In the genomic region with DNA sequence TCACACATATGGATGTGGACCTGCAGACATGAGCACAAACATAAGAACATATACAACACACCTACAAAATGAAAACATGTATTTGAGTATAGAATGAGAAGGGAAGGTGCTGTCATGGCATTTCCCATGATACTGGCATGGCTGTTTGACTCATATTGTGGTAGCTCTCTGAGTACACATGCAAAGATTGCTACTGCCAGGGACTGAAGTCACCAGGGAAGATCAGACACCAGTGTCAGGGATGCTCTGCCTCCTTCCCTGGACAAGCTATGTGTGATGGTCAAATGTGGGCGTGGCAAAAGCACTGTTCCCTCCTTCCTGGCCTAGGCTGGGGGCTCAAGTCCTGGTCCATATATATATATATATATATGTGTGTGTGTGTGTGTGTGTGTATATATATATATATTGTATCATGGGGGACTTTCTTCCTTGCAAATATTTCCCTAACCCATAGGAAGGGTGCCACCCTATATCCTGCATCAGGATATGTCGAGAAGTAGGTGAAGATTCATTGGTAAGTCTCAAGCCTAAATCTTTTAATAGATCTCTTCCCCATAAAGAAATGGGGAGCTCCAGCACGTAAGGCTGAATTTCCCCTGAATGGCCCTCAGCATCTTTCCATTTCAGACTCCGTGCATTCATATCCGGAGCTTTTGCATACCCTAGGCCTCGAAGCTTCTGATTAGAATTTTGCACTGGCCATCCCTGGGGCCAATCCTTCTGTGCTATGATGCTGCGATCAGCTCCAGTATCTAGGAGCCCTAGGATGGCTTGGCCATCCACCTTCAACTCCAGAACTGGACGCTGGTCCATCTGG, we compare ENCODE assay signal across 12 mouse cellular contexts. TPM values are rescaled to one million over a fixed set of nuclear protein-coding genes. Genes with fewer than 3 reads are reported as not detected.
DNase-seq lines count a peak whose midpoint lies in the region; ATAC-seq and TF ChIP-seq lines count a peak whose summit lies in the region.
"Not testable (repeated sequence)": the region's sequence is repeated elsewhere in the genome, so short reads cannot be mapped to it uniquely, and the experiment has no call there.
"Had no signal": no experiment of that assay in that cellular context is flagged by ENCODE, and none has a peak within 500 bp of the region (broad histone marks: within the 10 kb centered on the region; RNA-seq: fewer than 3 reads in every experiment).

No protein-coding gene starts in this region.

- 84% methylated on average over 8 of the region's 8 CpGs for WGBS in embryonic facial prominence, embryonic 11.5 days
- WGBS in hindbrain, embryonic 13.5 days = 88% methylated on average over 8 of the region's 8 CpGs
- WGBS in limb, embryonic 11.5 days = 89% methylated on average over 8 of the region's 8 CpGs
- WGBS in liver, embryonic 14.5 days (ENCODE audit: insufficient replicate concordance) = 65% methylated on average over 8 of the region's 8 CpGs
- WGBS in midbrain, embryonic 12.5 days = 87% methylated on average over 8 of the region's 8 CpGs
- 83% methylated on average over 8 of the region's 8 CpGs for WGBS in stomach, embryonic 16.5 days

- H3K4me3 ChIP-seq in embryonic facial prominence, embryonic 11.5 days (ENCODE audit: low read depth, low read length); hindbrain, embryonic 13.5 days; limb, embryonic 11.5 days (ENCODE audit: low read depth, low read length); liver, embryonic 14.5 days (ENCODE audit: insufficient read depth in 1 of 2, low read depth in 2 of 2, low read length in 2 of 2); midbrain, embryonic 12.5 days; stomach, embryonic 16.5 days (replicated peaks; ENCODE audit: low read length): not testable (repeated sequence)

- TF ChIP-seq EP300 in liver, embryonic 14.5 days (IDR thresholded peaks at IDR 0.05; ENCODE audit: low read depth) = not testable (repeated sequence)

- not testable (repeated sequence) for H3K4me2 ChIP-seq in embryonic facial prominence, embryonic 11.5 days (ENCODE audit: low read depth, low read length); hindbrain, embryonic 13.5 days; limb, embryonic 11.5 days (ENCODE audit: low read depth, severe bottlenecking); liver, embryonic 14.5 days (ENCODE audit: low read depth); midbrain, embryonic 12.5 days (replicated peaks); stomach, embryonic 16.5 days (ENCODE audit: low read depth, low read length)

- H3K27me3 ChIP-seq in embryonic facial prominence, embryonic 11.5 days (ENCODE audit: control insufficient read depth, insufficient read depth, low read length); hindbrain, embryonic 13.5 days; limb, embryonic 11.5 days (ENCODE audit: control insufficient read depth, insufficient read depth, low read length); liver, embryonic 14.5 days (ENCODE audit: control insufficient read depth, insufficient read depth, low read length); midbrain, embryonic 12.5 days; stomach, embryonic 16.5 days (ENCODE audit: control insufficient read depth, insufficient read depth, low read length): not testable (repeated sequence)

- not testable (repeated sequence) for H3K4me1 ChIP-seq in embryonic facial prominence, embryonic 11.5 days (ENCODE audit: control insufficient read depth, insufficient read depth, low read length); hindbrain, embryonic 13.5 days (replicated peaks); limb, embryonic 11.5 days (ENCODE audit: control insufficient read depth, insufficient read depth, low read length); liver, embryonic 14.5 days (replicated peaks; ENCODE audit: control insufficient read depth in 2 of 2, insufficient read depth in 2 of 2, low read length in 1 of 2); midbrain, embryonic 12.5 days; stomach, embryonic 16.5 days (ENCODE audit: control insufficient read depth, insufficient read depth, low read length)

- not testable (repeated sequence) for H3K9ac ChIP-seq in embryonic facial prominence, embryonic 11.5 days (replicated peaks; ENCODE audit: low read length); hindbrain, embryonic 13.5 days; limb, embryonic 11.5 days (ENCODE audit: low read length); liver, embryonic 14.5 days (replicated peaks); midbrain, embryonic 12.5 days (replicated peaks); stomach, embryonic 16.5 days (ENCODE audit: low read length)

- not testable (repeated sequence) for H3K27ac ChIP-seq in embryonic facial prominence, embryonic 11.5 days (replicated peaks; ENCODE audit: low read depth, low read length); hindbrain, embryonic 13.5 days; limb, embryonic 11.5 days (replicated peaks; ENCODE audit: low read depth, low read length); liver, embryonic 14.5 days; midbrain, embryonic 12.5 days (replicated peaks); stomach, embryonic 16.5 days (ENCODE audit: low read length)

- H3K36me3 ChIP-seq in embryonic facial prominence, embryonic 11.5 days (replicated peaks; ENCODE audit: control insufficient read depth, insufficient read depth, low read depth, low read length); hindbrain, embryonic 13.5 days; limb, embryonic 11.5 days (ENCODE audit: control insufficient read depth, insufficient read depth, low read length); liver, embryonic 14.5 days (replicated peaks; ENCODE audit: control insufficient read depth, insufficient read depth, low read depth); midbrain, embryonic 12.5 days; stomach, embryonic 16.5 days (ENCODE audit: control insufficient read depth, insufficient read depth, low read length): not testable (repeated sequence)

- H3K9me3 ChIP-seq in embryonic facial prominence, embryonic 11.5 days (replicated peaks; ENCODE audit: control insufficient read depth, low read length) = not testable (repeated sequence)
- peaks cover 65% of the 10 kb centered on the region for H3K9me3 ChIP-seq in hindbrain, embryonic 13.5 days
- H3K9me3 ChIP-seq in limb, embryonic 11.5 days (ENCODE audit: control insufficient read depth, low read length) = peaks cover 33% of the 10 kb centered on the region
- peaks cover 17% of the 10 kb centered on the region for H3K9me3 ChIP-seq in liver, embryonic 14.5 days (ENCODE audit: control insufficient read depth, low read length)
- H3K9me3 ChIP-seq in midbrain, embryonic 12.5 days = peaks cover 60% of the 10 kb centered on the region
- peaks cover 36% of the 10 kb centered on the region for H3K9me3 ChIP-seq in stomach, embryonic 16.5 days (replicated peaks; ENCODE audit: control insufficient read depth, low read length)

- peak; percentile 59 for ATAC-seq in embryonic facial prominence, embryonic 11.5 days (replicated peaks; ENCODE audit: insufficient number of reproducible peaks, low FRiP score, low TSS enrichment, low read depth)
- peak; percentile 38; the same call in 1 of the 2 replicates for ATAC-seq in hindbrain, embryonic 13.5 days (ENCODE audit: low FRiP score)
- ATAC-seq in limb, embryonic 11.5 days (ENCODE audit: insufficient number of reproducible peaks, low FRiP score, low TSS enrichment, low read depth) = peak; percentile 53; the same call in 1 of the 2 replicates
- ATAC-seq in liver, embryonic 14.5 days (ENCODE audit: insufficient read depth) = 0 out of 2 replicates have a peak, but pooled peaks have one; percentile 36
- peak; percentile 24; the same call in 1 of the 2 replicates for ATAC-seq in midbrain, embryonic 12.5 days (ENCODE audit: low FRiP score, low read depth)
- ATAC-seq in stomach, embryonic 16.5 days (ENCODE audit: insufficient read depth, low FRiP score) = peak; percentile 34; the same call in 1 of the 2 replicates

- not testable (repeated sequence) for DNase-seq in embryonic facial prominence, embryonic 11.5 days (ENCODE audit: low spot score); liver, embryonic 14.5 days (ENCODE audit: low read depth in 3 of 3, low spot score in 3 of 3)
- DNase-seq in heart, adult 11 months = peak; percentile 94
- peak; percentile 18 for DNase-seq in limb, embryonic 11.5 days (ENCODE audit: low spot score)

- TF ChIP-seq CTCF in liver, embryonic 14.5 days (IDR thresholded peaks at IDR 0.05; ENCODE audit: low read depth) = not testable (repeated sequence)

RNA-seq across cellular contexts. Expression of gene Zfp978, which starts 39.1 kb away (rescaled TPM):
- polyA plus RNA-seq in embryonic facial prominence, embryonic 11.5 days (2014; fragmentation: Nextera tagmentation; extraction: Ambion mirVana) = 0.31 TPM in 1 of 2 replicates, not detected in the other
- not detected in 2 replicates for polyA plus RNA-seq in hindbrain, embryonic 13.5 days (2015; fragmentation: Nextera tagmentation; extraction: Ambion mirVana)
- polyA plus RNA-seq in limb, embryonic 11.5 days (2014; fragmentation: Nextera tagmentation; extraction: Ambion mirVana) = not detected in 2 replicates
- polyA plus RNA-seq in liver, embryonic 14.5 days (2012; rRNA removed) = 0.04 TPM in 1 of 2 replicates, not detected in the other
- polyA plus RNA-seq in liver, embryonic 14.5 days (2014; fragmentation: Nextera tagmentation; extraction: Ambion mirVana) = 0.18 TPM in 1 of 2 replicates, not detected in the other
- not detected in 2 replicates for polyA plus RNA-seq in midbrain, embryonic 12.5 days (2016; fragmentation: Nextera tagmentation; extraction: Ambion mirVana)
- polyA plus RNA-seq in stomach, embryonic 16.5 days (2015; fragmentation: Nextera tagmentation; extraction: Ambion mirVana) = not detected in 2 replicates
- polyA plus RNA-seq: forebrain, embryonic 14.5 days; heart, adult 2 months; intestine, embryonic 16.5 days; midbrain, postnatal 0 days; spleen, adult 2 months had no signal
